Mouse (Mus musculus) forebrain, embryonic 12.5 days (tissue): Measurements from ENCODE around the gene Bspry. TPM values are rescaled to one million over a fixed set of nuclear protein-coding genes. Genes with fewer than 3 reads are reported as not detected.

Experiments used
- ATAC-seq: fragments of 200-750 bp; cut with Nextera tagmentation; 2 replicates; pipeline ENCODE4 v1.8.0; 2017; ENCODE audit warnings: moderate TSS enrichment; ENCODE audit not compliant: low FRiP score
- H3K27ac ChIP-seq: fragments of 300-500 bp; sonication (generic); 2 replicates; pipeline ENCODE4 v1.5.1; 2016; ENCODE audit warnings: mild to moderate bottlenecking
- H3K27me3 ChIP-seq: fragments of 300-500 bp; sonication (generic); 2 replicates; pipeline ENCODE4 v1.6.1; 2016; ENCODE audit warnings: mild to moderate bottlenecking
- H3K36me3 ChIP-seq: fragments of 300-500 bp; sonication (generic); replicated peaks from 2 replicates; pipeline ENCODE4 v1.6.1; 2016; ENCODE audit warnings: mild to moderate bottlenecking
- H3K4me1 ChIP-seq: fragments of 300-500 bp; sonication (generic); 2 replicates; pipeline ENCODE4 v1.6.1; 2016
- H3K4me2 ChIP-seq: fragments of 300-500 bp; sonication (generic); 2 replicates; pipeline ENCODE4 v1.6.1; 2016; ENCODE audit warnings: mild to moderate bottlenecking, moderate library complexity
- H3K4me3 ChIP-seq: fragments of 300-500 bp; sonication (generic); replicated peaks from 2 replicates; pipeline ENCODE4 v1.5.1; 2016; ENCODE audit warnings: mild to moderate bottlenecking
- H3K9ac ChIP-seq: fragments of 300-500 bp; sonication (generic); 2 replicates; pipeline ENCODE4 v1.6.1; 2016; ENCODE audit warnings: mild to moderate bottlenecking
- H3K9me3 ChIP-seq: fragments of 300-500 bp; sonication (generic); 2 replicates; pipeline ENCODE4 v1.6.1; 2016
- WGBS: fragments of 180-500 bp; shearing (Covaris S2); methylation state at CpG from one replicate; pipeline ENCODE4 v1.1.7; 2016; 5-methylcytosine and 5-hydroxymethylcytosine counted together
- polyA plus RNA-seq: library from polyadenylated mRNA; unstranded; fragments of >200 nt; fragmentation: Nextera tagmentation; extraction: Ambion mirVana; gene quantifications from 2 replicates; pipeline ENCODE4 v1.2.1, GENCODE M21; 2016

Gene Bspry
- polyA plus RNA-seq, result 0.92 and 1.3 TPM in 2 replicates

DNA sequence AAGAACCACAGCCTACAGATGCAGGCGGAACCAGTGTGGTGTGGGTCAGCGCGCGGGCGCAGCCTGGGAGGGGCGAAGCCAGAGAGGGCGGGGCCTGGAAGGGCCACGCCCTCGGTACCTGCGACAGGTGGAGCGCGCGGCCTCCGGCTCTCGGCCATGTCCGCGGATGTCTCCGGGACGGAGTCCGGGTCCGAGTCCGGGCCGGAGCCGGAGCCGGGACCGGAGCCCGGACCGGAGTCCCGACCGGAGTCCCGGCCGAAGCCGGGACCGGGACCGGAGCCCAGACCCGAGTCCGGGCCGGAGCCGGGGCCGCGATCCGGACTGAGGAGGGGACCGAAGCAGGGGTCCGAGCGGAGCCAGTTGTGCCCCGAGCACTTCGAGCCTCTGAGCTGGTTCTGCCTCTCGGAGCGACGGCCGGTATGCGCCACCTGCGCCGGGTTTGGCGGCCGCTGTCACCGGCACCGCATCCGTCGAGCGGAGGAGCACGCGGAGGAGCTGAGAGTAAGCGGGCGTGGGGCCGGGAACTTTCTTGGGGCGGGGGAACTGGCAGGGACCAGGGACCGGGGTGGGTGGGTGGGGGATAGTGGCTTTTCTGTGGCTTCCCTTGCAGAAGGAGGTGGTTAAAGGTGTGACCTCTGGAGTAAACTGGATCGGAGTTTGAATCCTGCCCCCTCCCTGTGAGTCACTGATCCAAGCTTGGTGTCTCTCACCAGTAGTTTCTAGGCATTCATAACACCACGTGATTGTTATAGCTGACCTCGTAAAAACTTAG, at the start of gene Bspry:
Bspry (plus strand) TSS at position 117 of the 772 bp plus-strand sequence.
- peak; percentile 63 for ATAC-seq
- peaks cover 7% of the 10 kb centered on the region for H3K4me1 ChIP-seq
- WGBS, result 2% methylated on average over 70 of the region's 71 CpGs

DNA sequence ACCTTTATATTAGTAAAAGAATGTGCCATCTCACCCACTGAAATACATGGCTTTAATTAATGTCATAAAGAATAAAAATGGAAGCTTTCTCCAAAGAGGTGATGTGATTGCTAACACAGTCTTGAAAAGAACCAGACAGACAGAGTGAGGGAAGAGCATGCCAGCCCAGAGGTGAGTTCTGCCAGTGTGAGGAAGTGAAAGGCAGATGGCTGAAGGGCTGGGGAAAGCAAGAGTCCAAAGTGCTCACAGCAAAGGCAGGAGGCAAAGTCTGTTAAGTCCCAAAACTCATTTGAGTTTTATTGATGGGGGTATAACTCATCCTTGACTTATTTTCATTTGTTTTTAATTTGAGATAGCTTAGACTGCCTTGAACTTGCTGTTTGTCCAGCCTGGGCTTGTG, 49.2 kb upstream of the Bspry start:
- H3K27ac ChIP-seq, result no peak overlapping the region
- H3K4me3 ChIP-seq, result no peak overlapping the region
- no peaks in the 10 kb centered on the region for H3K9me3 ChIP-seq
- no peaks in the 10 kb centered on the region for H3K4me1 ChIP-seq
- H3K4me2 ChIP-seq, result no peak overlapping the region
- ATAC-seq, result no peak
- H3K36me3 ChIP-seq, result 0 out of 2 replicates have a peak, but pooled peaks cover 4% of the 10 kb centered on the region
- no peak overlapping the region for H3K9ac ChIP-seq
- H3K27me3 ChIP-seq, result no peaks in the 10 kb centered on the region

More for the DNA sequence above, at the start of gene Bspry:
- Histone ChIP-seq H3K4me2 (peak within 1 kb of the TSS; percentile 76), H3K4me3 (peak within 1 kb of the TSS; percentile 45), H3K27ac (no peak within 1 kb of the TSS), H3K9ac (peak within 1 kb of the TSS; percentile 29), H3K9me3 (no peaks in the 10 kb centered on the region), H3K36me3 (no peaks in the 10 kb centered on the region), H3K27me3 (peaks cover 51% of the 10 kb centered on the region)

DNA sequence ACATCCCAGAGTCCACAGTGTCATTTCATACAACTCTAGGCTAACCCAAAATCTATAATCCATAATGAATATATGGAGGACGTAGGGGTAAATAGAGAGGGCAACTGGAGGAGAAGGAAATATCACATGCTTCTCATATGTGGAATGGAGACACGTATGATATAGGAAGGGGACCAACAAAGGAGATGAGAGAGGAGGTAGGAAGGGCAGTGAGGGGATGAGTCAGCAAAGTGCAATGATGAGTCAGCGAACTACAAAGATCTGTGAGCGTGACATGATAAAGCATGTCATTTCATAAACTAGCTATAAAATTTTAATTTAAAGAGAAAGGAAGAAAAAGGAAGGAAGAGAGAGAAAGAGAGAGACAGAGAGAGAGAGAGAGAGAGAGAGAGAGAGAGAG, 48.3 kb upstream of the Bspry start:
- WGBS, result 86% methylated on average over 4 of the region's 4 CpGs
- no peaks in the 10 kb centered on the region for H3K9me3 ChIP-seq
- no peak for ATAC-seq
- H3K4me3 ChIP-seq, result no peak overlapping the region
- no peak overlapping the region for H3K4me2 ChIP-seq
- H3K36me3 ChIP-seq, result no peaks in the 10 kb centered on the region
- no peaks in the 10 kb centered on the region for H3K27me3 ChIP-seq
- H3K4me1 ChIP-seq, result no peaks in the 10 kb centered on the region
- H3K9ac ChIP-seq, result no peak overlapping the region
- no peak overlapping the region for H3K27ac ChIP-seq

DNA sequence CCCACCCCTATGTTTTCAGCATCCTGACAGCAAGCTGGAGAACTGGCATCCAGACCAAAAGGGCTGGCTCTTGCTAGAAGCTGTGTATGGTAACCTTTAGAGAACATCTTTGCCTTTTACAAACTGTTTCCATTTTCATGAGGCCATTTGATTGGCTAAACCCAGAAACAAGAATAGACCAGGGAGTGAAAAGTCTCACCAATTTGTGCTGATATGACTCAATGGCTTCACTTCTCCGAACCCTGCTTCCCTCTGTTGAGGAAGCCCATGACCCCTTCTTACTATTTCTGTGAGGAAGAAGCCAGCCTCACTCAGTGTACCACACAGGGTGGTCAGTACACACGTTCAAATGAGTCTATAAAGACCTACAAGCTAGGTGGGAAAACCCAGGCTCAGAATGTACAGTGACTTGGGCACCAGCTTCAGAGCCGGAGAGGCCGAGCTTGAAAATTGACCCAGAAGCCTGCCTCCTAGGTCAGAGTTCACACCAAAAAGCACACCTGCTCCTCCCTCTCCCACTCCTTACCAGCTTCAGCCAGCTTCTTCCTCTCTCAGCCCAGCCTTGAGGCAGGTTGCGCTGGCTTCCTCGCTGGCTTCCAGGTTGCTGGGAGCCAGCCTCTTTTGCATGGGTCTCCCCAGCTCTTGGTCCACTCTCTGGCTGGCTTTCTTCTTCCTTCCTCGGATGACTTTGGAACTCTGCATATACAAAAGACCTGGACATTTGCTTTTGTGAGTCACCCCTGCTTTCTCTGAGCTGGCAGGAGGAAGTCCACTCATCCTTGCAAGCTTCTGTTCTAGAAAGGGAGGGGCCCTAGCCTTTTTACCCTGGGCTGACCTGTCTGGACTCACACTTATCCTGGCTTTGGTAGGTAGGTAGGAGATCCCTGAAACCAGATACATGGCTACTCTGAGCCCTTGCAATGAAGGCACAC, 45.6 kb upstream of the Bspry start:
- Histone ChIP-seq H3K9me3 (no peaks in the 10 kb centered on the region), H3K4me2 (no peak overlapping the region), H3K27ac (no peak overlapping the region), H3K4me1 (no peaks in the 10 kb centered on the region), H3K36me3 (no peaks in the 10 kb centered on the region), H3K9ac (no peak overlapping the region), H3K27me3 (no peaks in the 10 kb centered on the region), H3K4me3 (no peak overlapping the region)
- 79% methylated on average over 7 of the region's 7 CpGs for WGBS
- no peak for ATAC-seq

DNA sequence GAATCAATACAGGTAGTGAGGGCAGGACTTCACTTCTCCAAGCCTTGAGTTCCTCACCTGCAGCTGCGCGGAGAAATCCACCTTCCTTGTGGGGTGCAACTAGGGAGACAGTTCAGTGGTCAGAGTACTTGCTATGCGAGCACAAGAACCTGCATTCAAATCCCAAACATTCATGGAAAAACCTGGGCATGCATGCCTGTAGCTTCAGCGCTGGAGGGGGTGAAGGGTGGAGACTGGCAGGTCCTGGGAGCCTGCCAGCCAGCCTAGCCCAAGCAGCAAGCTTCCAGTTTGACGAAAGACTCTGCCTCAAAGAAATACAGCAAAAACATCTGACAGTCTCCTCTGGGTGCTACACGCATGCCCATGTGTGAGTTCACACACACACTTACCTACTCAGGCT, 44.8 kb upstream of the Bspry start, which contains the start of gene Rnf183:
Rnf183 (minus strand) TSS at position 172 of the 400 bp plus-strand sequence.
- H3K4me2 ChIP-seq, result no peak within 1 kb of the TSS
- 88% methylated on average over 6 of the region's 6 CpGs for WGBS

DNA sequence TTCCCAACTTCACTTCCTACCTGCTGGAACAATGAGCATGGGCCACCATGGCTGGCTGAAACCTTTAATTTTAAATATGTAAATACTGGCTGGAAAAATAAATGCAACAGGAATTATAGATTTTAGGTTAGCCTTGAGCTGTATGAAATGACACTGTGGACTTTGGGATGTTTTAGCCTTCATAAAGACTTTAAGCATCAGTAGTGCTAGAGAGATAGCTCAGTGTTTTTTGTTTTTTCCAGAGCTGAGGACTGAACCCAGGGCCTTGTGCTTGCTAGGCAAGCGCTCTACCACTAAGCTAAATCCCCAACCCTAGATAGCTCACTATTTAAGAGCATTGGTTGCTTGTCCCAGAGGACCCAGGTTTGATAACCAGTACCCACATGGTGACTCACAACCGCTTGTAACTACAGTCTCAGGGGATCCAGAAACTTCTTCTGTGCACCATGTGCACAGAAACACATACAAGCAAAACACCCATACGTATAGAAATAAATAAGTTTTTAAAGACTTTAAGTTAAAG, 42.5 kb upstream of the Bspry start:
- H3K4me3 ChIP-seq, result no peak overlapping the region
- H3K9ac ChIP-seq, result no peak overlapping the region
- no peaks in the 10 kb centered on the region for H3K36me3 ChIP-seq
- no peaks in the 10 kb centered on the region for H3K4me1 ChIP-seq
- no peak for ATAC-seq
- 87% methylated on average over 3 of the region's 3 CpGs for WGBS
- no peaks in the 10 kb centered on the region for H3K9me3 ChIP-seq
- no peaks in the 10 kb centered on the region for H3K27me3 ChIP-seq
- H3K4me2 ChIP-seq, result no peak overlapping the region
- H3K27ac ChIP-seq, result no peak overlapping the region

More for the DNA sequence above, 44.8 kb upstream of the Bspry start, which contains the start of gene Rnf183:
- H3K9me3 ChIP-seq, result no peaks in the 10 kb centered on the region
- no peak for ATAC-seq
- no peaks in the 10 kb centered on the region for H3K27me3 ChIP-seq
- H3K4me3 ChIP-seq, result no peak within 1 kb of the TSS
- H3K36me3 ChIP-seq, result no peaks in the 10 kb centered on the region
- H3K4me1 ChIP-seq, result no peaks in the 10 kb centered on the region
- no peak within 1 kb of the TSS for H3K9ac ChIP-seq
- no peak within 1 kb of the TSS for H3K27ac ChIP-seq

DNA sequence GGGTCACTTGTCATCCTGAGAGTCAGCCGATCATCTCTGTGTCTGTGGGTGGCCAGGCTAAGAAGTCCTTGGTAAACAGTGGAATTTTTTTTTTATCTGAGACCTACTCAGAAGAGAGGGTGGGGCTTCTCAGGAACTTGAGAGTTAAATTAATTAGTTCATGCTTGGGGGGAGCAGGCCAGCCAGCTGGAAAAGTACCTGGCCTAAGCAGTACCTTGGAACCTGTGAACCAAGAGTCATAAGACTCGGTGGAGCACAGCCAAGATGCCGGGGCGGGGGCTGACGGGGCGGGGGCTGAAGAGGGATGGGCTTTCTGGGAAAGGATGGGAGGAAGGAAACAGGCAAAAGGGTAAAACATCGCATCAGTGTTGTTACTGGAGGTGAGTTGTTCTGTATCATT, 42.0 kb upstream of the Bspry start:
- 88% methylated on average over 7 of the region's 7 CpGs for WGBS
- Histone ChIP-seq H3K4me1 (no peaks in the 10 kb centered on the region), H3K27me3 (no peaks in the 10 kb centered on the region), H3K36me3 (no peaks in the 10 kb centered on the region), H3K4me3 (no peak overlapping the region), H3K9ac (no peak overlapping the region), H3K4me2 (no peak overlapping the region), H3K9me3 (no peaks in the 10 kb centered on the region), H3K27ac (no peak overlapping the region)
- no peak for ATAC-seq

DNA sequence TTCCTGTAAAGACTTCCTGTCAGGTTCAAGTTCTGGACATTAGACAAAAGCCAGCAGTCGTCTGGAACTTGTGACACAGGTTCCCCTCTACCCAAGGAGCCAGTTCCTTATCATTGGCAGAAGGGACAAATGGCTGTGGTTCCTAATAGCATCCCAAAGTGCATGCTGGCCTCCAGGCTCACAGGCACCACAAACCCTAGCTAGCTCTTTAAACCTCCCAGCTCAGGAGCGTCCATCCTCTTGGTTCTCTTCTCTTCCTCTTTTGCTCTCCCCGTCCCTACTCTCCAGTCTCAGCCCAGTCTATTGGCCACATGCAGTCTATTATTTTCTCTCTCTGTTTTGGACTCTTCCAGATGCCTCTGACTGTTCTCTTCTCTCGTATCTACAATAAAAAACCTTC, 40.1 kb upstream of the Bspry start:
- 59% methylated on average over 4 of the region's 4 CpGs for WGBS
- Histone ChIP-seq H3K9me3 (no peaks in the 10 kb centered on the region), H3K4me1 (no peaks in the 10 kb centered on the region), H3K9ac (no peak overlapping the region), H3K4me3 (no peak overlapping the region), H3K36me3 (no peaks in the 10 kb centered on the region), H3K27ac (no peak overlapping the region), H3K27me3 (no peaks in the 10 kb centered on the region), H3K4me2 (no peak overlapping the region)
- ATAC-seq, result no peak

DNA sequence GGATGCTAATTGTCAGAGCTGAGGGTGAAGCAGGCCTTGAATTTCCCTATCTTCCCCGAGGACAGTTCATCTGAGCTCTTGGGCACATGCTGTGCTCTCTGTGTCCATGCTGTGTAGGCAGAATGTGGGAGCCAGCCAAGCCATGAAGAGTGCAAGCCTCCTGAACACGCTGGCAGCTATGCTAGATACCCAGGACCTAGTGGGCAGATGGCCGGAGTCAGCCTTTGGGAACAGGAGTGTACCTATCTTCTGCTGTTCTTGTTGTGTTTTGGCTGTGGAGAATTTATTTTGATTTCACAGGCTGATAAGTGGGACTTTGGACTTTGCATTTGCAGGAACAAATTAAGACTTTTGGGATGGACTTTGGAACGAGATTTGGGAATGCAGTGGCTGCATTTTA, 39.3 kb upstream of the Bspry start:
- Histone ChIP-seq H3K4me1 (no peaks in the 10 kb centered on the region), H3K27ac (no peak overlapping the region), H3K9me3 (no peaks in the 10 kb centered on the region), H3K9ac (no peak overlapping the region), H3K36me3 (no peaks in the 10 kb centered on the region), H3K27me3 (no peaks in the 10 kb centered on the region), H3K4me2 (no peak overlapping the region), H3K4me3 (no peak overlapping the region)
- ATAC-seq, result no peak
- 77% methylated on average over 4 of the region's 4 CpGs for WGBS

DNA sequence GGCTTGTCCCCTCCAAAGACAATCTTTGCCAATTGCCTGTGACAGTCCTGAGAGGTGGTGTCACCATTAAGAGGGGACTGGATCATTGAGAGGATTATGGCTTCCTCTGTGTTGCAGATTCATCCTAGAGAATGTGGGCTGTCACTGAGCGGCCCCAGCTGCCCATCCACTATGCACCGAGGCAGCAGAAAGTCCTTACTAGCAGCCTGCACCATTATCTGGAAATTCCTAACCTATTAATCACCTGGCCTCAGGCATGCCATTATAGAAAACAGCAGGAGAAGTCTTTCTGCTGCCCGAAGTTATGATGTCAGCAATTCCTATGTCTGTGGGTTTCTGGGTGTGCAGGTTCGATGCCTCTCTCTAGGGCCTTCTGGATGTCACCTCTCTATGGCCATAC, 38.9 kb upstream of the Bspry start:
- Histone ChIP-seq H3K4me1 (no peaks in the 10 kb centered on the region), H3K9me3 (no peaks in the 10 kb centered on the region), H3K27me3 (no peaks in the 10 kb centered on the region), H3K36me3 (no peaks in the 10 kb centered on the region), H3K4me3 (no peak overlapping the region), H3K9ac (no peak overlapping the region), H3K27ac (no peak overlapping the region), H3K4me2 (no peak overlapping the region)
- no peak for ATAC-seq
- 81% methylated on average over 4 of the region's 4 CpGs for WGBS

DNA sequence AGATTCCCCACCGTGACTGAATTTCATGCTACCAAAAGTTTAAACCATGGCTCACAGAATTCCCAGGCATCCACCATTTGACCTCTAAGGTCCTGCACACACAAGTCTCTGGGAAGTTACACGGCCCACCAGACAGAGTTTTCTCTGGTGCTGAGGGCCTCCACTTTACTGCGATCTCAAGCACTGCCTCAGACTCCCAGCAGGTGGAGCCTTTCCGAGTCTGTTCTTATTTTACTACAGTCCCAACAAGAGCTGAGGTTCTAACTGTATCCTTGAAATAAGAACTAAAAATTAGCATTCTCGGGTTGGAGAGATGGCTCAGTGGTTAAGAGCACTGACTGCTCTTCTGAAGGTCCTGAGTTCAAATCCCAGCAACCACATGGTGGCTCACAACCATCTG, 24.9 kb upstream of the Bspry start:
- ATAC-seq, result no peak
- 68% methylated on average over 5 of the region's 5 CpGs for WGBS
- H3K27me3 ChIP-seq, result no peaks in the 10 kb centered on the region

DNA sequence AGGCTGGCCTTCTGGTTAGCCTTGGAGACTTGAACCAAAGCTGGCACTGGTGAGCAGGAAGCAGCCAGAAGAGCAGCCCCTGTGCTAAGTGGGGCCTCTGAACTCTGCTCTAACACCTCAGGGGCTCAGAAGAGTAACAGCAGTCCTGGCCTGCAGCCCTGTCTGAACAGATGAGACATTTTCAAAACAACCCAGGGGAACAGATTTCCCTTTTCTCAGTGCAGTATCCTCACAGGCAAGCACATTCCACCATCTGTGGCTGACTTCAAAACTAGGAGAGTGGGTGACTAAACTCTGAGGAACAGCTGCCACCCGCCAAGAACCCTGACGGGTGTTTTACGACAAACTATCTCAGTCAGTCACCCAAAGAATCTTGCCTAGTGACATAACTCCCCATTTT, 20.8 kb upstream of the Bspry start:
- peaks cover 21% of the 10 kb centered on the region for H3K36me3 ChIP-seq
- WGBS, result 93% methylated on average over 3 of the region's 3 CpGs
- H3K4me3 ChIP-seq, result no peak overlapping the region
- no peak for ATAC-seq
- no peaks in the 10 kb centered on the region for H3K9me3 ChIP-seq
- H3K27ac ChIP-seq, result no peak overlapping the region
- no peaks in the 10 kb centered on the region for H3K27me3 ChIP-seq
- H3K9ac ChIP-seq, result no peak overlapping the region
- H3K4me1 ChIP-seq, result no peaks in the 10 kb centered on the region
- no peak overlapping the region for H3K4me2 ChIP-seq

More for the DNA sequence above, 24.9 kb upstream of the Bspry start:
- no peak overlapping the region for H3K4me3 ChIP-seq
- H3K4me1 ChIP-seq, result no peaks in the 10 kb centered on the region
- H3K27ac ChIP-seq, result no peak overlapping the region
- no peaks in the 10 kb centered on the region for H3K9me3 ChIP-seq
- no peak overlapping the region for H3K9ac ChIP-seq
- H3K4me2 ChIP-seq, result no peak overlapping the region
- H3K36me3 ChIP-seq, result peaks cover 5% of the 10 kb centered on the region
